Mouse (Mus musculus) brain, embryonic 14.5 days (tissue): ENCODE measurements around the gene Trak1.
A peak's percentile ranks its signal among the peaks of the same experiment; 100 is the strongest.

Experiments
- CTCF ChIP-seq: fragments of 200-500 bp; IDR thresholded peaks from 2 replicates; pipeline ENCODE4 v1.5.1; 2012; ENCODE audit warnings: inconsistent platforms, mild to moderate bottlenecking, moderate library complexity, borderline replicate concordance; ENCODE audit not compliant: insufficient read depth, insufficient read length; ENCODE audit errors: extremely low read depth
- POLR2A ChIP-seq: fragments of 200-500 bp; IDR thresholded peaks from 2 replicates; pipeline ENCODE4 v1.6.1; 2012; ENCODE audit warnings: mild to moderate bottlenecking, inconsistent platforms, borderline replicate concordance; ENCODE audit not compliant: poor library complexity, insufficient read depth, insufficient read length, severe bottlenecking; ENCODE audit errors: extremely low read depth

- TF ChIP-seq POLR2A, result no peak
- peak; percentile 35; the same call in 1 of the 2 replicates for TF ChIP-seq CTCF
Measured at GRCm38 (mm10) chr9:121474771-121475170, 177.5 kb downstream of the Trak1 start.
